Mouse (Mus musculus): ENCODE measurements around the gene Gm10837.

DNA sequence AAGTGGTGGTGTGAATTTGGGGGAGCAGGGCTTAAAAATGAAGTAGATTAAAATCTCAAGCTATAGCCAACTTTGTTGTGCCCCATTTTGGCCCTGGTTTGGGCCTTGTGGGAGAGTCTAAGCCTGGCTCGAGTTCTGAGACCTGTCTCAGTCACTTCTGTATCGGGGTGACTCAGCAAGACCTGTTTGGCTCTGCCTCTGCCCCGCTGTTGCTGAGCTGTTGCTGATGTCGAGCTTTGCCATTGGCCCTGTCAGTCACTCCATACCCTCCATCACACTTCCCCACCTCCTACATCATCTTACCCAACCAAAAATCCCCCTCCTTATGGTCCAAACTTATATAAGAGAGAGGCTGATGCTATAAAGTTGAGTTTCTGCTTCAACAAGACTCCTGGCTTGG lies 38.1 kb downstream of the Gm10837 start:
- no peak for TF ChIP-seq CTCF (IDR thresholded peaks at IDR 0.05; ENCODE audit: insufficient read depth, low read depth, low read length)
- TF ChIP-seq POLR2A (IDR thresholded peaks at IDR 0.05; ENCODE audit: insufficient read depth, low read depth, low read length): no peak

Data from olfactory bulb, adult 2 months (tissue).